Mouse (Mus musculus) ES-E14 (cell line): ENCODE measurements around the gene Nudt22.

Source experiments
- CHD2 ChIP-seq: IDR thresholded peaks from 2 replicates; pipeline ENCODE4 v1.6.1; 2014; ENCODE audit warnings: mild to moderate bottlenecking, low read depth, low read length, inconsistent platforms
- HCFC1 ChIP-seq: IDR thresholded peaks from 2 replicates; pipeline ENCODE4 v1.6.1; 2012; ENCODE audit warnings: low read length, inconsistent platforms, borderline replicate concordance; ENCODE audit not compliant: insufficient read depth
- MAFK ChIP-seq: IDR thresholded peaks from 2 replicates; pipeline ENCODE4 v1.6.1; 2014; ENCODE audit warnings: mild to moderate bottlenecking, low read depth, low read length, inconsistent platforms; ENCODE audit not compliant: insufficient read depth
- ZC3H11A ChIP-seq: IDR thresholded peaks from 2 replicates; pipeline ENCODE4 v1.6.1; 2012; ENCODE audit warnings: low read depth, mild to moderate bottlenecking, inconsistent platforms, low read length, borderline replicate concordance
- ZNF384 ChIP-seq: IDR thresholded peaks from 2 replicates; pipeline ENCODE4 v1.6.1; 2012; ENCODE audit warnings: low read depth, low read length, inconsistent platforms

DNA sequence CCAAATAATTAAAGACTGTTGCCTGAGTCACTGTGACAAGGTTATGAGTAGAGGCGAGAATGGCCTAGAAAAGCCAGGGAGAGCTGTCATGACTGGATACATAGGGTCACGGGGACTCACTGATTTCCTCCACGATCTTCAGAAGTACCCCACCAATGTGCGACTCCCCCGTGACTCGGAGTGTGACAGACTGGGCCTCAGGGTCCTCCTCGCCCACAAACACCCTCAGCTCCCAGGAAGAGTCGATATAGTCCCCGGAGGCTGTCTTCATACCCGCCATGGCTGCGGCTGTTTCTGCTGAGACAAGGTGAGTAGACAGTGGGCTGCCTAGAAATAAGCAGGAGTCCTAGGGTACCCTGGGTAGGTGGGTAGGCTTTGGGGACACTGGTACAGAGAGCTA is 22.6 kb upstream of the Nudt22 start:
- TF ChIP-seq HCFC1 (no peak), ZNF384 (no peak), ZC3H11A (no peak), CHD2 (no peak), MAFK (no peak)
